Mouse (Mus musculus) hindbrain, embryonic 11.5 days (tissue): ENCODE measurements around the gene Vapb. TPM values are rescaled to one million over a fixed set of nuclear protein-coding genes. Genes with fewer than 3 reads are reported as not detected.

Experiments used
- ATAC-seq: fragments of 200-750 bp; cut with Nextera tagmentation; 2 replicates; pipeline ENCODE4 v1.8.0; 2017; ENCODE audit warnings: mild to moderate bottlenecking, moderate TSS enrichment, moderate library complexity; ENCODE audit not compliant: low FRiP score
- DNase-seq: peaks from one replicate; pipeline ENCODE4 v3.0.0-alpha.2; 2015; ENCODE audit warnings: low spot score
- H3K27ac ChIP-seq: fragments of 300-500 bp; sonication (generic); 2 replicates; pipeline ENCODE4 v1.5.1; 2014; ENCODE audit warnings: mild to moderate bottlenecking, low read depth, low read length
- H3K27me3 ChIP-seq: fragments of 300-500 bp; sonication (generic); 2 replicates; pipeline ENCODE4 v1.6.1; 2014; ENCODE audit warnings: mild to moderate bottlenecking, low read length, moderate library complexity, mixed read lengths; ENCODE audit not compliant: control insufficient read depth, insufficient read depth
- H3K36me3 ChIP-seq: fragments of 300-500 bp; sonication (generic); 2 replicates; pipeline ENCODE4 v1.6.1; 2014; ENCODE audit warnings: mild to moderate bottlenecking, low read length, moderate library complexity, mixed read lengths; ENCODE audit not compliant: control insufficient read depth, insufficient read depth
- H3K4me1 ChIP-seq: fragments of 300-500 bp; sonication (generic); replicated peaks from 2 replicates; pipeline ENCODE4 v1.6.1; 2014; ENCODE audit warnings: low read length, mixed read lengths; ENCODE audit not compliant: control insufficient read depth, insufficient read depth
- H3K4me2 ChIP-seq: fragments of 300-500 bp; sonication (generic); replicated peaks from 2 replicates; pipeline ENCODE4 v1.6.1; 2014; ENCODE audit warnings: mild to moderate bottlenecking, low read depth, low read length
- H3K4me3 ChIP-seq: fragments of 300-500 bp; sonication (generic); 2 replicates; pipeline ENCODE4 v1.5.1; 2014; ENCODE audit warnings: low read depth, low read length
- H3K9ac ChIP-seq: fragments of 300-500 bp; sonication (generic); 2 replicates; pipeline ENCODE4 v1.6.1; 2014; ENCODE audit warnings: low read depth, low read length
- H3K9me3 ChIP-seq: fragments of 300-500 bp; sonication (generic); 2 replicates; pipeline ENCODE4 v1.6.1; 2016; ENCODE audit warnings: low read length; ENCODE audit not compliant: control insufficient read depth
- WGBS: fragments of 180-500 bp; shearing (Covaris S2); extraction: QIAGEN DNeasy Blood & Tissue Kit; methylation state at CpG from one replicate; pipeline ENCODE4 v1.1.7; 2014; 5-methylcytosine and 5-hydroxymethylcytosine counted together
- polyA plus RNA-seq: library from polyadenylated mRNA; unstranded; fragments of >200 nt; fragmentation: Nextera tagmentation; extraction: Ambion mirVana; gene quantifications from 2 replicates; pipeline ENCODE4 v1.2.1, GENCODE M21; 2014

Gene Vapb
- polyA plus RNA-seq, 1 experiment from 2014 or later, result 18.1 TPM

- Histone ChIP-seq H3K9ac (no peak overlapping the region), H3K9me3 (no peaks in the 10 kb centered on the region), H3K4me2 (no peak overlapping the region), H3K27me3 (no peaks in the 10 kb centered on the region), H3K4me3 (no peak overlapping the region), H3K36me3 (no peaks in the 10 kb centered on the region), H3K27ac (no peak overlapping the region), H3K4me1 (no peaks in the 10 kb centered on the region)
- WGBS, result 79% methylated on average over 4 of the region's 4 CpGs
- ATAC-seq (no peak), DNase-seq (no peak)
Measured at GRCm38 (mm10) chr2:173802176-173802575, 64.9 kb downstream of the Vapb start.

GRCm38 (mm10) chr2:173802956-173803355 lies 65.6 kb downstream of the Vapb start:
- H3K4me2 ChIP-seq, result no peak overlapping the region
- no peaks in the 10 kb centered on the region for H3K9me3 ChIP-seq
- DNase-seq, result no peak
- no peak overlapping the region for H3K4me3 ChIP-seq
- H3K27me3 ChIP-seq, result no peaks in the 10 kb centered on the region
- no peaks in the 10 kb centered on the region for H3K4me1 ChIP-seq
- H3K27ac ChIP-seq, result no peak overlapping the region
- H3K9ac ChIP-seq, result no peak overlapping the region
- no peaks in the 10 kb centered on the region for H3K36me3 ChIP-seq
- 71% methylated on average over 3 of the region's 3 CpGs for WGBS
- ATAC-seq, result no peak

GRCm38 (mm10) chr2:173803827-173804226 lies 66.5 kb downstream of the Vapb start:
- no peaks in the 10 kb centered on the region for H3K4me1 ChIP-seq
- DNase-seq, result no peak
- no peak for ATAC-seq
- no peak overlapping the region for H3K4me3 ChIP-seq
- no peak overlapping the region for H3K9ac ChIP-seq
- H3K27me3 ChIP-seq, result no peaks in the 10 kb centered on the region
- no peak overlapping the region for H3K27ac ChIP-seq
- H3K36me3 ChIP-seq, result no peaks in the 10 kb centered on the region
- H3K9me3 ChIP-seq, result no peaks in the 10 kb centered on the region
- WGBS, result 90% methylated on average over 11 of the region's 11 CpGs
- no peak overlapping the region for H3K4me2 ChIP-seq

- 79% methylated on average over 7 of the region's 7 CpGs for whole genome bisulfite sequencing
Measured at GRCm38 (mm10) chr2:173806621-173807020, 69.3 kb downstream of the Vapb start.

GRCm38 (mm10) chr2:173808942-173809341 lies 71.6 kb downstream of the Vapb start:
- Histone ChIP-seq H3K9ac (no peak overlapping the region), H3K27ac (no peak overlapping the region), H3K36me3 (no peaks in the 10 kb centered on the region), H3K4me2 (no peak overlapping the region), H3K4me1 (no peaks in the 10 kb centered on the region), H3K27me3 (no peaks in the 10 kb centered on the region), H3K9me3 (no peaks in the 10 kb centered on the region), H3K4me3 (no peak overlapping the region)
- DNase-seq (no peak), ATAC-seq (no peak)
- WGBS, result 85% methylated on average over 7 of the region's 7 CpGs

More at GRCm38 (mm10) chr2:173806621-173807020, 69.3 kb downstream of the Vapb start:
- no peaks in the 10 kb centered on the region for H3K9me3 ChIP-seq
- no peak overlapping the region for H3K9ac ChIP-seq
- no peak for ATAC-seq
- H3K4me1 ChIP-seq, result no peaks in the 10 kb centered on the region
- H3K4me3 ChIP-seq, result no peak overlapping the region
- H3K4me2 ChIP-seq, result no peak overlapping the region
- no peaks in the 10 kb centered on the region for H3K27me3 ChIP-seq
- H3K27ac ChIP-seq, result no peak overlapping the region
- no peak for DNase-seq
- no peaks in the 10 kb centered on the region for H3K36me3 ChIP-seq

GRCm38 (mm10) chr2:173810036-173810850 lies 72.9 kb downstream of the Vapb start:
- no peak for ATAC-seq
- Histone ChIP-seq H3K9ac (no peak overlapping the region), H3K36me3 (no peaks in the 10 kb centered on the region), H3K4me1 (no peaks in the 10 kb centered on the region), H3K4me3 (no peak overlapping the region), H3K27ac (no peak overlapping the region), H3K4me2 (no peak overlapping the region), H3K27me3 (no peaks in the 10 kb centered on the region), H3K9me3 (no peaks in the 10 kb centered on the region)
- 87% methylated on average over 15 of the region's 15 CpGs for WGBS
- no peak for DNase-seq

- Histone ChIP-seq H3K4me3 (no peak overlapping the region), H3K9ac (no peak overlapping the region), H3K4me1 (no peaks in the 10 kb centered on the region), H3K27ac (no peak overlapping the region), H3K36me3 (no peaks in the 10 kb centered on the region), H3K4me2 (no peak overlapping the region), H3K27me3 (no peaks in the 10 kb centered on the region), H3K9me3 (no peaks in the 10 kb centered on the region)
- WGBS, result 77% methylated on average over 5 of the region's 5 CpGs
- ATAC-seq (no peak), DNase-seq (no peak)
Measured at GRCm38 (mm10) chr2:173810851-173811130, 73.5 kb downstream of the Vapb start.

GRCm38 (mm10) chr2:173811850-173812249 lies 74.5 kb downstream of the Vapb start:
- H3K9ac ChIP-seq, result no peak overlapping the region
- H3K4me3 ChIP-seq, result no peak overlapping the region
- no peak overlapping the region for H3K4me2 ChIP-seq
- H3K9me3 ChIP-seq, result peaks cover 5% of the 10 kb centered on the region; the same call in 1 of the 2 replicates
- H3K27ac ChIP-seq, result no peak overlapping the region
- WGBS, result 64% methylated on average over 8 of the region's 8 CpGs
- DNase-seq (no peak), ATAC-seq (no peak)
- no peaks in the 10 kb centered on the region for H3K27me3 ChIP-seq
- no peaks in the 10 kb centered on the region for H3K36me3 ChIP-seq
- no peaks in the 10 kb centered on the region for H3K4me1 ChIP-seq

- H3K27ac ChIP-seq, result no peak overlapping the region
- peaks cover 10% of the 10 kb centered on the region; the same call in 1 of the 2 replicates for H3K9me3 ChIP-seq
- H3K4me2 ChIP-seq, result no peak overlapping the region
- H3K4me3 ChIP-seq, result no peak overlapping the region
- H3K4me1 ChIP-seq, result no peaks in the 10 kb centered on the region
- DNase-seq (no peak), ATAC-seq (no peak)
- no peaks in the 10 kb centered on the region for H3K27me3 ChIP-seq
- no peaks in the 10 kb centered on the region for H3K36me3 ChIP-seq
- 87% methylated on average over 5 of the region's 5 CpGs for WGBS
- no peak overlapping the region for H3K9ac ChIP-seq
Measured at GRCm38 (mm10) chr2:173813071-173813470, 75.8 kb downstream of the Vapb start.
